Mouse (Mus musculus) MEL (cell line): ENCODE results near the gene Pde4b. TPM values are rescaled to one million over a fixed set of nuclear protein-coding genes. Genes with fewer than 3 reads are reported as not detected.

Experiments used
- DNase-seq: peaks from one replicate; pipeline ENCODE4 v3.0.0; 2011; ENCODE audit warnings: low read depth, low spot score
- H3K27ac ChIP-seq: 2 replicates; pipeline ENCODE4 v1.5.1; 2012; ENCODE audit warnings: low read depth, mild to moderate bottlenecking, control low read depth, low read length, moderate library complexity; ENCODE audit not compliant: control insufficient read depth
- H3K27me3 ChIP-seq, 2 experiments: fragments of 150-350 bp in 1 of 2; sonication (generic) in 1 of 2; 2 replicates each; pipeline ENCODE4 v1.6.1; 2012; ENCODE audit warnings: low read length in 2 of 2, mild to moderate bottlenecking in 2 of 2, improper control_type of control experiment in 1 of 2, moderate library complexity in 1 of 2; ENCODE audit not compliant: insufficient read depth in 2 of 2, control insufficient read depth in 1 of 2
- H3K36me3 ChIP-seq, 2 experiments: 2 replicates each; pipeline ENCODE4 v1.6.1; 2012 to 2014; ENCODE audit warnings: low read length in 2 of 2, improper control_type of control experiment in 1 of 2, inconsistent platforms in 1 of 2, mild to moderate bottlenecking in 1 of 2; ENCODE audit not compliant: insufficient read depth in 2 of 2, control insufficient read depth in 1 of 2
- H3K4me1 ChIP-seq, 2 experiments: fragments of 150-350 bp in 1 of 2; sonication (generic) in 1 of 2; 2 replicates each; pipeline ENCODE4 v1.6.1; 2012; ENCODE audit warnings: low read length in 2 of 2, improper control_type of control experiment in 1 of 2, mild to moderate bottlenecking in 1 of 2; ENCODE audit not compliant: insufficient read depth in 2 of 2, control insufficient read depth in 1 of 2
- H3K4me3 ChIP-seq, 2 experiments: fragments of 150-350 bp in 1 of 2; sonication (generic) in 1 of 2; 2 replicates each; pipeline ENCODE4 v1.5.1; 2012; ENCODE audit warnings: low read depth in 2 of 2, low read length in 2 of 2, mild to moderate bottlenecking in 2 of 2, moderate library complexity in 2 of 2, control low read depth in 1 of 2, improper control_type of control experiment in 1 of 2; ENCODE audit not compliant: control insufficient read depth in 1 of 2, insufficient read depth in 1 of 2
- H3K79me2 ChIP-seq: 2 replicates; pipeline ENCODE4 v1.6.1; 2012; ENCODE audit warnings: mild to moderate bottlenecking, low read length, moderate library complexity; ENCODE audit not compliant: control insufficient read depth, poor library complexity, insufficient read depth
- H3K9ac ChIP-seq: 2 replicates; pipeline ENCODE4 v1.6.1; 2012; ENCODE audit warnings: low read depth, mild to moderate bottlenecking, control low read depth, low read length, moderate library complexity; ENCODE audit not compliant: control insufficient read depth, poor library complexity, severe bottlenecking
- H3K9me3 ChIP-seq: fragments of 150-350 bp; sonication (generic); replicated peaks from 2 replicates; pipeline ENCODE4 v1.6.1; 2012; ENCODE audit warnings: mild to moderate bottlenecking, low read length, improper control_type of control experiment, moderate library complexity; ENCODE audit not compliant: insufficient read depth
- CHD2 ChIP-seq: IDR thresholded peaks from 2 replicates; pipeline ENCODE4 v1.6.1; 2011; ENCODE audit warnings: low read length, improper control_type of control experiment
- E2F4 ChIP-seq: IDR thresholded peaks from 2 replicates; pipeline ENCODE4 v1.6.1; 2011; ENCODE audit warnings: low read depth, low read length, improper control_type of control experiment, borderline replicate concordance
- ELF1 ChIP-seq: IDR thresholded peaks from 2 replicates; pipeline ENCODE4 v1.6.1; 2014; ENCODE audit warnings: low read depth, mild to moderate bottlenecking, inconsistent platforms, low read length, improper control_type of control experiment, moderate library complexity
- EP300 ChIP-seq, 2 experiments: IDR thresholded peaks; 2 replicates each; pipeline ENCODE4 v1.6.1; 2011; ENCODE audit warnings: improper control_type of control experiment in 2 of 2, low read length in 2 of 2, low read depth in 1 of 2, mild to moderate bottlenecking in 1 of 2
- GABPA ChIP-seq: IDR thresholded peaks from 2 replicates; pipeline ENCODE4 v1.6.1; 2012; ENCODE audit warnings: low read depth, mild to moderate bottlenecking, inconsistent platforms, low read length, improper control_type of control experiment, moderate library complexity
- GATA1 ChIP-seq: IDR thresholded peaks from 2 replicates; pipeline ENCODE4 v1.6.1; 2011; ENCODE audit warnings: low read depth, low read length, improper control_type of control experiment
- HCFC1 ChIP-seq: IDR thresholded peaks from 2 replicates; pipeline ENCODE4 v1.6.1; 2012; ENCODE audit warnings: low read depth, mild to moderate bottlenecking, inconsistent platforms, low read length, improper control_type of control experiment, moderate library complexity
- MAX ChIP-seq: IDR thresholded peaks from 2 replicates; pipeline ENCODE4 v1.6.1; 2011; ENCODE audit warnings: low read length, improper control_type of control experiment
- MEF2A ChIP-seq: IDR thresholded peaks from 2 replicates; pipeline ENCODE4 v1.6.1; 2014; ENCODE audit warnings: low read depth, mild to moderate bottlenecking, inconsistent platforms, low read length, improper control_type of control experiment; ENCODE audit not compliant: poor library complexity, insufficient replicate concordance, severe bottlenecking; ENCODE audit errors: extremely low read depth
- MYC ChIP-seq: IDR thresholded peaks from 2 replicates; pipeline ENCODE4 v1.6.1; 2011; ENCODE audit warnings: low read depth, mild to moderate bottlenecking, low read length, improper control_type of control experiment, moderate library complexity
- NELFE ChIP-seq: IDR thresholded peaks from 2 replicates; pipeline ENCODE4 v1.6.1; 2011; ENCODE audit warnings: low read depth, low read length, improper control_type of control experiment
- POLR2A ChIP-seq, 2 experiments: IDR thresholded peaks; 2 replicates each; pipeline ENCODE4 v1.6.1; 2011 to 2012; ENCODE audit warnings: low read length in 2 of 2, mild to moderate bottlenecking in 2 of 2, control low read depth in 1 of 2, improper control_type of control experiment in 1 of 2, low read depth in 1 of 2, moderate library complexity in 1 of 2; ENCODE audit not compliant: control insufficient read depth in 1 of 2, insufficient read depth in 1 of 2, poor library complexity in 1 of 2
- RAD21 ChIP-seq: IDR thresholded peaks from 2 replicates; pipeline ENCODE4 v1.6.1; 2011; ENCODE audit warnings: mild to moderate bottlenecking, low read depth, low read length, improper control_type of control experiment
- RCOR1 ChIP-seq: IDR thresholded peaks from 2 replicates; pipeline ENCODE4 v1.6.1; 2012; ENCODE audit warnings: low read depth, mild to moderate bottlenecking, inconsistent platforms, low read length, improper control_type of control experiment
- TAL1 ChIP-seq: IDR thresholded peaks from 2 replicates; pipeline ENCODE4 v1.6.1; 2012; ENCODE audit warnings: mild to moderate bottlenecking, inconsistent platforms, low read length, moderate library complexity, mixed read lengths
- TBP ChIP-seq: IDR thresholded peaks from 2 replicates; pipeline ENCODE4 v1.8.0; 2011; ENCODE audit warnings: low read depth, low read length, improper control_type of control experiment
- UBTF ChIP-seq: IDR thresholded peaks from 2 replicates; pipeline ENCODE4 v1.6.1; 2012; ENCODE audit warnings: low read depth, mild to moderate bottlenecking, inconsistent platforms, low read length, improper control_type of control experiment, moderate library complexity, borderline replicate concordance; ENCODE audit not compliant: insufficient read depth
- USF1 ChIP-seq: IDR thresholded peaks from 2 replicates; pipeline ENCODE4 v1.6.1; 2014; ENCODE audit warnings: low read depth, mild to moderate bottlenecking, inconsistent platforms, low read length, improper control_type of control experiment, moderate library complexity
- ZMIZ1 ChIP-seq: IDR thresholded peaks from 2 replicates; pipeline ENCODE4 v1.6.1; 2012; ENCODE audit warnings: low read depth, mild to moderate bottlenecking, inconsistent platforms, low read length, improper control_type of control experiment, moderate library complexity
- ZNF384 ChIP-seq: IDR thresholded peaks from 2 replicates; pipeline ENCODE4 v1.6.1; 2012; ENCODE audit warnings: low read depth, mild to moderate bottlenecking, inconsistent platforms, low read length, improper control_type of control experiment
- polyA plus RNA-seq, 2 experiments: library from polyadenylated mRNA; stranded (reverse) in 1 of 2; unstranded in 1 of 2; fragments of >175 nt in 1 of 2; fragments of >200 nt in 1 of 2; gene quantifications; 2 replicates each; pipeline versions ENCODE4 v1.2.1 to v1.2.4; 2012; ENCODE audit warnings: low replicate concordance in 2 of 2, low read depth in 1 of 2; ENCODE audit not compliant: insufficient read length in 2 of 2, insufficient read depth in 1 of 2, missing spikeins in 1 of 2
- total RNA-seq: library from RNA; depleted of rRNA; stranded (reverse); fragments of 300-350 nt; gene quantifications from 2 replicates; pipeline ENCODE4 v1.2.3, GENCODE M21; 2012

Gene Pde4b
- total and polyA plus RNA-seq, 3 experiments = 2.7 to 6.0 TPM; not detected in 1

GRCm38 (mm10) chr4:102612596-102612995 is 525.3 kb downstream of the Pde4b start:
- TF ChIP-seq TAL1 (no peak), ZMIZ1 (no peak), RAD21 (no peak), POLR2A (IDR thresholded peaks at IDR 0.05; ENCODE audit: control insufficient read depth in 1 of 2, insufficient read depth in 1 of 2, low read depth in 1 of 2, low read length in 2 of 2, poor library complexity in 1 of 2) (no peak), ELF1 (no peak), GABPA (no peak), TBP (no peak), E2F4 (no peak), NELFE (no peak)
- H3K4me1 ChIP-seq = no peaks in the 10 kb centered on the region
- H3K9ac ChIP-seq = no peak overlapping the region
- no peak overlapping the region for H3K4me3 ChIP-seq
- no peak for DNase-seq
- H3K27ac ChIP-seq = no peak overlapping the region
- peaks cover 0 to 1% of the 10 kb centered on the region in 2 experiments; a peak in 1 of 4 replicates for H3K27me3 ChIP-seq
- no peaks in the 10 kb centered on the region for H3K36me3 ChIP-seq
- no peaks in the 10 kb centered on the region for H3K79me2 ChIP-seq
- no peaks in the 10 kb centered on the region for H3K9me3 ChIP-seq

GRCm38 (mm10) chr4:102617774-102618173 is 530.4 kb downstream of the Pde4b start:
- TF ChIP-seq NELFE = no peak
- no peak for TF ChIP-seq ELF1
- no peak for TF ChIP-seq ZNF384
- TF ChIP-seq MEF2A = no peak
- H3K27me3 ChIP-seq = peaks cover 0 to 3% of the 10 kb centered on the region in 2 experiments; a peak in 2 of 4 replicates
- H3K36me3 ChIP-seq = no peaks in the 10 kb centered on the region
- no peaks in the 10 kb centered on the region for H3K4me1 ChIP-seq
- no peak overlapping the region for H3K9ac ChIP-seq
- DNase-seq = no peak
- H3K27ac ChIP-seq = no peak overlapping the region
- H3K79me2 ChIP-seq = no peaks in the 10 kb centered on the region
- no peak overlapping the region for H3K4me3 ChIP-seq
- no peaks in the 10 kb centered on the region for H3K9me3 ChIP-seq

GRCm38 (mm10) chr4:102618609-102619008 is 531.3 kb downstream of the Pde4b start:
- Histone ChIP-seq H3K27ac (no peak overlapping the region), H3K4me1 (no peaks in the 10 kb centered on the region), H3K4me3 (no peak overlapping the region), H3K9ac (no peak overlapping the region), H3K36me3 (no peaks in the 10 kb centered on the region), H3K27me3 (peaks cover 0 to 6% of the 10 kb centered on the region in 2 experiments; a peak in 3 of 4 replicates), H3K79me2 (no peaks in the 10 kb centered on the region), H3K9me3 (no peaks in the 10 kb centered on the region)
- DNase-seq = no peak
- no peak for TF ChIP-seq POLR2A (IDR thresholded peaks at IDR 0.05; ENCODE audit: control insufficient read depth in 1 of 2, insufficient read depth in 1 of 2, low read depth in 1 of 2, low read length in 2 of 2, poor library complexity in 1 of 2)
- TF ChIP-seq UBTF = no peak
- TF ChIP-seq EP300 (IDR thresholded peaks at IDR 0.05; ENCODE audit: low read depth in 1 of 2, low read length in 2 of 2) = no peak
- TF ChIP-seq MYC = no peak
- TF ChIP-seq USF1 = no peak
- TF ChIP-seq ELF1 = no peak
- no peak for TF ChIP-seq RCOR1
- TF ChIP-seq GATA1 = no peak
- no peak for TF ChIP-seq HCFC1
- TF ChIP-seq ZNF384 = no peak
- TF ChIP-seq CHD2 = no peak
- no peak for TF ChIP-seq MAX
